Mouse (Mus musculus) lung, embryonic 16.5 days (tissue): ENCODE measurements around the gene Gldn. TPM values are rescaled to one million over a fixed set of nuclear protein-coding genes. Genes with fewer than 3 reads are reported as not detected.
A peak's percentile ranks its signal among the peaks of the same experiment; 100 is the strongest.

Source experiments
- ATAC-seq: fragments of 200-750 bp; cut with Nextera tagmentation; 2 replicates; pipeline ENCODE4 v1.8.0; 2017; ENCODE audit warnings: low read depth, mild to moderate bottlenecking, moderate library complexity
- H3K27ac ChIP-seq: fragments of 300-500 bp; sonication (generic); 2 replicates; pipeline ENCODE4 v1.5.1; 2014; ENCODE audit warnings: mild to moderate bottlenecking, control low read depth, low read length
- H3K27me3 ChIP-seq: fragments of 300-500 bp; sonication (generic); 2 replicates; pipeline ENCODE4 v1.6.1; 2014; ENCODE audit warnings: low read depth, low read length, mixed read lengths; ENCODE audit not compliant: control insufficient read depth, insufficient read depth
- H3K36me3 ChIP-seq: fragments of 300-500 bp; sonication (generic); 2 replicates; pipeline ENCODE4 v1.6.1; 2014; ENCODE audit warnings: low read length; ENCODE audit not compliant: control insufficient read depth, insufficient read depth
- H3K4me1 ChIP-seq: fragments of 300-500 bp; sonication (generic); replicated peaks from 2 replicates; pipeline ENCODE4 v1.6.1; 2014; ENCODE audit warnings: low read length, mixed read lengths; ENCODE audit not compliant: control insufficient read depth, insufficient read depth
- H3K4me2 ChIP-seq: fragments of 300-500 bp; sonication (generic); 2 replicates; pipeline ENCODE4 v1.6.1; 2014; ENCODE audit warnings: low read depth, low read length, control low read depth
- H3K4me3 ChIP-seq: fragments of 300-500 bp; sonication (generic); 2 replicates; pipeline ENCODE4 v1.5.1; 2014; ENCODE audit warnings: mild to moderate bottlenecking, low read length, control low read depth
- H3K9ac ChIP-seq: fragments of 300-500 bp; sonication (generic); 2 replicates; pipeline ENCODE4 v1.6.1; 2014; ENCODE audit warnings: low read length, control low read depth
- H3K9me3 ChIP-seq: fragments of 300-500 bp; sonication (generic); 2 replicates; pipeline ENCODE4 v1.6.1; 2016; ENCODE audit warnings: low read length; ENCODE audit not compliant: control insufficient read depth
- WGBS: fragments of 180-500 bp; shearing (Covaris S2); extraction: QIAGEN DNeasy Blood & Tissue Kit; methylation state at CpG from one replicate; pipeline ENCODE4 v1.1.7; 2014; 5-methylcytosine and 5-hydroxymethylcytosine counted together
- polyA plus RNA-seq: library from polyadenylated mRNA; unstranded; fragments of >200 nt; fragmentation: Nextera tagmentation; extraction: Ambion mirVana; gene quantifications from 2 replicates; pipeline ENCODE4 v1.2.1, GENCODE M21; 2015

The Gldn gene
- polyA plus RNA-seq: not detected in 2 replicates

- Histone ChIP-seq H3K9ac (peak within 1 kb of the TSS; percentile 35; the same call in 1 of the 2 replicates), H3K4me3 (peak within 1 kb of the TSS; percentile 37), H3K27ac (no peak within 1 kb of the TSS), H3K9me3 (no peaks in the 10 kb centered on the region), H3K27me3 (peaks cover 13% of the 10 kb centered on the region), H3K4me2 (peak within 1 kb of the TSS; percentile 63), H3K36me3 (no peaks in the 10 kb centered on the region), H3K4me1 (peaks cover 3% of the 10 kb centered on the region; the same call in 1 of the 2 replicates)
- ATAC-seq: no peak
- 3% methylated on average over 61 of the region's 61 CpGs for WGBS
Measured at GRCm38 (mm10) chr9:54286331-54286987, at the start of gene Gldn. Gene Gldn, plus strand, starts transcription at chr9:54286486.

- Histone ChIP-seq H3K27me3 (no peaks in the 10 kb centered on the region), H3K4me2 (no peak overlapping the region), H3K4me1 (no peaks in the 10 kb centered on the region), H3K36me3 (no peaks in the 10 kb centered on the region), H3K27ac (no peak overlapping the region), H3K9me3 (no peaks in the 10 kb centered on the region), H3K9ac (no peak overlapping the region), H3K4me3 (no peak overlapping the region)
- no peak for ATAC-seq
- WGBS: 46% methylated on average over 3 of the region's 3 CpGs
Measured at GRCm38 (mm10) chr9:54244869-54245665, 41.2 kb upstream of the Gldn start.

GRCm38 (mm10) chr9:54264754-54265153 is 21.5 kb upstream of the Gldn start:
- no peak overlapping the region for H3K4me2 ChIP-seq
- H3K27me3 ChIP-seq: no peaks in the 10 kb centered on the region
- no peak overlapping the region for H3K4me3 ChIP-seq
- no peaks in the 10 kb centered on the region for H3K4me1 ChIP-seq
- no peak overlapping the region for H3K27ac ChIP-seq
- no peaks in the 10 kb centered on the region for H3K9me3 ChIP-seq
- H3K9ac ChIP-seq: no peak overlapping the region
- 50% methylated on average over 4 of the region's 4 CpGs for WGBS
- no peak for ATAC-seq
- no peaks in the 10 kb centered on the region for H3K36me3 ChIP-seq

- Histone ChIP-seq H3K4me3 (no peak within 1 kb of the TSS), H3K9me3 (no peaks in the 10 kb centered on the region), H3K36me3 (no peaks in the 10 kb centered on the region), H3K4me2 (no peak within 1 kb of the TSS), H3K9ac (no peak within 1 kb of the TSS), H3K4me1 (no peaks in the 10 kb centered on the region), H3K27ac (no peak within 1 kb of the TSS), H3K27me3 (no peaks in the 10 kb centered on the region)
- 77% methylated on average over 7 of the region's 7 CpGs for WGBS
- no peak for ATAC-seq
Measured at GRCm38 (mm10) chr9:54268010-54268409, 18.3 kb upstream of the Gldn start, which contains the start of gene Cyp19a1. Gene Cyp19a1, minus strand, starts transcription at chr9:54268110.

GRCm38 (mm10) chr9:54269987-54270386 is 16.3 kb upstream of the Gldn start:
- H3K4me3 ChIP-seq: no peak overlapping the region
- H3K4me1 ChIP-seq: no peaks in the 10 kb centered on the region
- no peaks in the 10 kb centered on the region for H3K9me3 ChIP-seq
- ATAC-seq: no peak
- no peak overlapping the region for H3K9ac ChIP-seq
- H3K36me3 ChIP-seq: no peaks in the 10 kb centered on the region
- no peaks in the 10 kb centered on the region for H3K27me3 ChIP-seq
- H3K27ac ChIP-seq: no peak overlapping the region
- no peak overlapping the region for H3K4me2 ChIP-seq
- WGBS: 70% methylated on average over 6 of the region's 6 CpGs

GRCm38 (mm10) chr9:54270889-54271288 is 15.4 kb upstream of the Gldn start:
- Histone ChIP-seq H3K27ac (no peak overlapping the region), H3K27me3 (no peaks in the 10 kb centered on the region), H3K4me2 (no peak overlapping the region), H3K4me1 (no peaks in the 10 kb centered on the region), H3K4me3 (no peak overlapping the region), H3K9ac (no peak overlapping the region), H3K9me3 (no peaks in the 10 kb centered on the region), H3K36me3 (no peaks in the 10 kb centered on the region)
- ATAC-seq: no peak
- 25% methylated on average over 5 of the region's 5 CpGs for WGBS

GRCm38 (mm10) chr9:54275283-54275682 is 11.0 kb upstream of the Gldn start:
- WGBS: 75% methylated on average over 4 of the region's 4 CpGs
- no peak overlapping the region for H3K27ac ChIP-seq
- no peak overlapping the region for H3K9ac ChIP-seq
- H3K4me1 ChIP-seq: no peaks in the 10 kb centered on the region
- ATAC-seq: no peak
- H3K9me3 ChIP-seq: no peaks in the 10 kb centered on the region
- H3K4me3 ChIP-seq: no peak overlapping the region
- no peaks in the 10 kb centered on the region for H3K36me3 ChIP-seq
- H3K27me3 ChIP-seq: no peaks in the 10 kb centered on the region
- no peak overlapping the region for H3K4me2 ChIP-seq

GRCm38 (mm10) chr9:54279046-54279589 is 7.2 kb upstream of the Gldn start:
- ATAC-seq: no peak
- H3K4me3 ChIP-seq: no peak overlapping the region
- H3K36me3 ChIP-seq: no peaks in the 10 kb centered on the region
- no peaks in the 10 kb centered on the region for H3K9me3 ChIP-seq
- H3K4me1 ChIP-seq: no peaks in the 10 kb centered on the region
- WGBS: 75% methylated on average over 12 of the region's 12 CpGs
- H3K27ac ChIP-seq: no peak overlapping the region
- no peaks in the 10 kb centered on the region for H3K27me3 ChIP-seq
- H3K9ac ChIP-seq: no peak overlapping the region
- H3K4me2 ChIP-seq: no peak overlapping the region

GRCm38 (mm10) chr9:54287804-54288203 is 1.5 kb downstream of the Gldn start:
- no peaks in the 10 kb centered on the region for H3K36me3 ChIP-seq
- no peak overlapping the region for H3K9ac ChIP-seq
- no peak for ATAC-seq
- no peak overlapping the region for H3K4me3 ChIP-seq
- H3K9me3 ChIP-seq: no peaks in the 10 kb centered on the region
- peaks cover 13% of the 10 kb centered on the region for H3K27me3 ChIP-seq
- no peak overlapping the region for H3K4me2 ChIP-seq
- WGBS: 56% methylated on average over 5 of the region's 5 CpGs
- peaks cover 3% of the 10 kb centered on the region; the same call in 1 of the 2 replicates for H3K4me1 ChIP-seq
- H3K27ac ChIP-seq: no peak overlapping the region
